Mouse (Mus musculus): ENCODE measurements at regions not wholly inside any gene's neighbourhood (a gene's known extent, or its start where the extent isn't known, plus 50 kb on each side); places are given as distances from the start of the nearest gene placed in this dataset.

DNA sequence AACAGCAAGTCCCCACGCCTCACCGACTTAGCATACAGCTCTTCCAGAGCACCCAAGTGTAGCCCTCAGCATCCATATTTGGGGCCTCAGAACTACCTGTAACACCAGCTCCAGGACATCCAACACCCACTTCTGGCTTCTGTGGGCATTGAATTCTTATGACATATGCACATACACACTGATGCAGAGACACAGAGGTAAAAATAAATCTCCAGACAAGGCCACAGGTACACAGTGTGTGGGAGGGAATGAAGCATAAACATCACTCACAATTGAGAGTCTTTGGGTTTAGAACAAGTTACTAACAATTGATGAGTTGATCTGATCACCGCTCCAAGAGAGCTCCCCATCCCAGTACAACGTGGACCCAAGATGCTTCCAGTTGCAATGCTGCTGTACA, 154.2 kb upstream of the Srrm4 start:
- Histone ChIP-seq H3K36me3 (ENCODE audit: control insufficient read depth, insufficient read depth, low read length) (no peaks in the 10 kb centered on the region), H3K4me3 (ENCODE audit: control insufficient read depth, low read depth, low read length) (no peak overlapping the region), H3K27me3 (ENCODE audit: control insufficient read depth, insufficient read depth, low read length) (no peaks in the 10 kb centered on the region), H3K27ac (ENCODE audit: control insufficient read depth, insufficient read depth, low read depth, low read length) (no peak overlapping the region), H3K4me1 (ENCODE audit: control insufficient read depth, insufficient read depth, low read length) (peaks cover 4% of the 10 kb centered on the region)
- no peak for TF ChIP-seq POLR2A (IDR thresholded peaks at IDR 0.05; ENCODE audit: control insufficient read depth, low read depth, low read length)
- TF ChIP-seq CTCF (IDR thresholded peaks at IDR 0.05; ENCODE audit: control insufficient read depth, insufficient read depth, insufficient replicate concordance, low read depth, low read length), result no peak

DNA sequence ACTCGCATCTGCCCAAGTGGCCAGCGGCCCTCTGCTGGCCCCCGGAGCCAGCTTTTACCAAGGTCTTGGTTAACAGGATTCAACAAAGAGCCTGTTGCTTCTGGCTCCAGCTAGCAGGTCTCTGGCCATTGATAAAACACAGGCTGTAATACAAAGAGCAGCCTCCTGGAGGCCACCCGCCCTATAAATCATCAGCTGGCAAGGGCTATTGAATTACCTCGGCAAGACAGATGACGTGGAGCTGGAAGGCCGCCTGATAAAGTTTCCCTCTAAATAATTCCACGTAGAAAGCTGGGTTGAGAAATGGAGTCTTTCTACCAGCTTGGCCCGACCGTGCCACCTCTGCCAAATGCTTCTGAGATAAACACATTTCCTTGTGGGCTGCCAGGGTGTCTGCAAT, 152.8 kb upstream of the Srrm4 start:
- no peak overlapping the region for H3K27ac ChIP-seq (ENCODE audit: control insufficient read depth, insufficient read depth, low read depth, low read length)
- TF ChIP-seq POLR2A (IDR thresholded peaks at IDR 0.05; ENCODE audit: control insufficient read depth, low read depth, low read length), result no peak
- TF ChIP-seq CTCF (IDR thresholded peaks at IDR 0.05; ENCODE audit: control insufficient read depth, insufficient read depth, insufficient replicate concordance, low read depth, low read length), result no peak
- peaks cover 4% of the 10 kb centered on the region for H3K4me1 ChIP-seq (ENCODE audit: control insufficient read depth, insufficient read depth, low read length)
- H3K36me3 ChIP-seq (ENCODE audit: control insufficient read depth, insufficient read depth, low read length), result no peaks in the 10 kb centered on the region
- H3K27me3 ChIP-seq (ENCODE audit: control insufficient read depth, insufficient read depth, low read length), result no peaks in the 10 kb centered on the region
- no peak overlapping the region for H3K4me3 ChIP-seq (ENCODE audit: control insufficient read depth, low read depth, low read length)

DNA sequence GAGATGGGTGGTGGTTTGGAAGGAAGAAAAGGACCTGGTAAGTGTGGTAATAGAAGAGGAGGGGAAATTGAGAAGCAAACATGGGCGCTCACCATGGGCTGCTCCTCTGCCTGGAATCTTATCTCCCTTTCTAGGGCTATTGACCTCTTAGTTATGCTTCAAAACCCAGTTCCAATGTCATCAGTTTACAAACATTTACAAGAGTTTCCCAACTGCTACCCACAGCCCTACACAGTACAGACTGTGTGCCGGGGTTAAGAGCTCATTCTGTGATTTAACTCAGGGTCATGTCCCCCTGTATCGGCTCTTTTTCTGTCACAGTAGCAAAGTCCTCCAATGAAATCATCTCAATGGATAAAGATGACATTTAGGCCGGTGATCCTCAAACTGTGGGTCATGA, 144.0 kb upstream of the Srrm4 start:
- no peaks in the 10 kb centered on the region for H3K4me1 ChIP-seq (ENCODE audit: control insufficient read depth, insufficient read depth, low read length)

DNA sequence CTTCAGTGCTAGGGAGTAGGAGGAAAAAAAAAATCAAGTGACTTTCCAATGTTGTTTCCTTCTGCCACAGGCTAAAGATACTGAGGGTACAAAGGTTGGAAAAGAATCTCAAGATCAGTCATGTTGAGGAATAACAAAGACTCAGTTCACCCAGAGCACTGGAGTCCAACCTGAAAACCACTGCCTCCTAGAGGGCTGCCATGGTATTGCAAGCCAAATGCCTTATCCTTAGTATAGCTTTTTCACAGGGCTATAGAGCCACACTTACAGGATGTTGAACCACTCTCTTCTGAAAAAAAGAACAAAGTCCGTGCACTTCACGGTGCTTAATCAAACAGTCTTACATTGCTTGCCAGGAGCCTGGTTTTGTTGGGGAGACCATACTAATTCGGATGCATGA, 139.9 kb upstream of the Srrm4 start:
- Histone ChIP-seq H3K4me1 (ENCODE audit: control insufficient read depth, insufficient read depth, low read length) (no peaks in the 10 kb centered on the region), H3K27me3 (ENCODE audit: control insufficient read depth, insufficient read depth, low read length) (no peaks in the 10 kb centered on the region), H3K27ac (ENCODE audit: control insufficient read depth, insufficient read depth, low read depth, low read length) (no peak overlapping the region), H3K4me3 (ENCODE audit: control insufficient read depth, low read depth, low read length) (no peak overlapping the region), H3K36me3 (ENCODE audit: control insufficient read depth, insufficient read depth, low read length) (no peaks in the 10 kb centered on the region)
- TF ChIP-seq CTCF (IDR thresholded peaks at IDR 0.05; ENCODE audit: control insufficient read depth, insufficient read depth, insufficient replicate concordance, low read depth, low read length) (no peak), POLR2A (IDR thresholded peaks at IDR 0.05; ENCODE audit: control insufficient read depth, low read depth, low read length) (no peak)

More for the DNA sequence above, 144.0 kb upstream of the Srrm4 start:
- no peaks in the 10 kb centered on the region for H3K27me3 ChIP-seq (ENCODE audit: control insufficient read depth, insufficient read depth, low read length)
- no peak overlapping the region for H3K4me3 ChIP-seq (ENCODE audit: control insufficient read depth, low read depth, low read length)
- no peak overlapping the region for H3K27ac ChIP-seq (ENCODE audit: control insufficient read depth, insufficient read depth, low read depth, low read length)
- TF ChIP-seq CTCF (IDR thresholded peaks at IDR 0.05; ENCODE audit: control insufficient read depth, insufficient read depth, insufficient replicate concordance, low read depth, low read length) (no peak), POLR2A (IDR thresholded peaks at IDR 0.05; ENCODE audit: control insufficient read depth, low read depth, low read length) (no peak)
- H3K36me3 ChIP-seq (ENCODE audit: control insufficient read depth, insufficient read depth, low read length), result no peaks in the 10 kb centered on the region

DNA sequence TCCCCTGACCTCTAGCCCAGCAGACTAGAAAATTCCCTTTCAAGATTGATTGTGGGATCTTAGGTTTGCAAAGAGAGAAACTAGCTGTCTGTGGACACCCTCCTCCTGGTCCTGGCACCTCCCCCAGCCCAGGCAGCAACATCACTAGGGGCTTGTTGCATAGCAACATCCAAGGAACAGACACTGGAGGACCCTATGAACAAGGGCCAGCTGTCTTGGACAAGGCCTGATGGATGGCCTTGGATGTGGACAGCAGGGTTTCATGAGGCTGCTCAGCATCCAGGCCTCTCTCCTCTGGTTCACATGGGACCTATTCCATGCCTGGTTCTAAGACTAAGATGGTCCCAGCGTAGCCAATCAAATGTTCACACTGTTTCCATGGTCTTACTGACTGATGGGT, 127.6 kb upstream of the Srrm4 start:
- Histone ChIP-seq H3K4me3 (ENCODE audit: control insufficient read depth, low read depth, low read length) (no peak overlapping the region), H3K4me1 (ENCODE audit: control insufficient read depth, insufficient read depth, low read length) (no peaks in the 10 kb centered on the region), H3K36me3 (ENCODE audit: control insufficient read depth, insufficient read depth, low read length) (no peaks in the 10 kb centered on the region), H3K27me3 (ENCODE audit: control insufficient read depth, insufficient read depth, low read length) (no peaks in the 10 kb centered on the region), H3K27ac (ENCODE audit: control insufficient read depth, insufficient read depth, low read depth, low read length) (no peak overlapping the region)
- TF ChIP-seq POLR2A (IDR thresholded peaks at IDR 0.05; ENCODE audit: control insufficient read depth, low read depth, low read length), result no peak
- no peak for TF ChIP-seq CTCF (IDR thresholded peaks at IDR 0.05; ENCODE audit: control insufficient read depth, insufficient read depth, insufficient replicate concordance, low read depth, low read length)

DNA sequence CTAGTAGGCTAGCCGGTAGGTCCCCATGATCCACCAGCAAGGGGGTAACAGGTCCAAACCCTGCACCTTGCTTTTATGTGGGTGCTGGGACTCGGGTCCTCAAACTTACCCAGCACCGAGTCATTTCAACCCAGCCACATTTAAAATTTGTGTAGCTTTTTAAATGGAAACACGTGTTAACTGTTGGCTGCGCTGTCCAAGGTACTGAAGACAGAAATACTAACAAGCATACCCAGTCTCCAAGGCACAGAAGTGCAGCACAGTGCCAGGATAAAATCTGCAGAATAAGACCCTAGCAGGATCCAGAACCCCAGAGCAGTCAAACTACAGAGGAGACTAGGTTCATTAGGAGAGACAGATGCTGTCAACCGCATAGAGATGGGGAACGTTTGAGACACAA, 122.6 kb upstream of the Srrm4 start:
- H3K27me3 ChIP-seq (ENCODE audit: control insufficient read depth, insufficient read depth, low read length), result no peaks in the 10 kb centered on the region

DNA sequence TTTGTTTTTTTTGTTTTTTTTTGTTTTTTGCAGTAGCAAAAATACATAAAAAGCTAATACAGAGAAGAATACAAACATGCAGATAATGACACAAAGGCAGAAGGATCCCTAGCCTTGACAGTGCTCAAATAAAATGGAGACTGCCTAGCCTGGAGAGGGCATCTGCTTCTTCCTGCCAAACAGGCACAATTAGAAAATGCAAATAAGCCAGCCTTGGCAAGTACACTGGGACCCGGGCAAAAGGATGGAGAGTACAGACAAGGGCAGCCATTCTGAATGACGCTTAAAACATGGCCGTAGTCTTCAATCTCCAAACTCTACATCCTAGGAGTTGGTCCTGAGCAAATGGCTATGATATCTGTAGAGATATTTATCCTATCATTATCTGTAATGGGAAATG, 120.4 kb upstream of the Srrm4 start:
- peaks cover 5% of the 10 kb centered on the region for H3K4me1 ChIP-seq (ENCODE audit: control insufficient read depth, insufficient read depth, low read length)
- no peaks in the 10 kb centered on the region for H3K27me3 ChIP-seq (ENCODE audit: control insufficient read depth, insufficient read depth, low read length)
- H3K36me3 ChIP-seq (ENCODE audit: control insufficient read depth, insufficient read depth, low read length), result no peaks in the 10 kb centered on the region
- no peak for TF ChIP-seq CTCF (IDR thresholded peaks at IDR 0.05; ENCODE audit: control insufficient read depth, insufficient read depth, insufficient replicate concordance, low read depth, low read length)
- TF ChIP-seq POLR2A (IDR thresholded peaks at IDR 0.05; ENCODE audit: control insufficient read depth, low read depth, low read length), result no peak
- no peak overlapping the region for H3K27ac ChIP-seq (ENCODE audit: control insufficient read depth, insufficient read depth, low read depth, low read length)
- no peak overlapping the region for H3K4me3 ChIP-seq (ENCODE audit: control insufficient read depth, low read depth, low read length)

More for the DNA sequence above, 122.6 kb upstream of the Srrm4 start:
- H3K4me3 ChIP-seq (ENCODE audit: control insufficient read depth, low read depth, low read length), result no peak overlapping the region
- no peaks in the 10 kb centered on the region for H3K36me3 ChIP-seq (ENCODE audit: control insufficient read depth, insufficient read depth, low read length)
- TF ChIP-seq POLR2A (IDR thresholded peaks at IDR 0.05; ENCODE audit: control insufficient read depth, low read depth, low read length) (no peak), CTCF (IDR thresholded peaks at IDR 0.05; ENCODE audit: control insufficient read depth, insufficient read depth, insufficient replicate concordance, low read depth, low read length) (no peak)
- no peak overlapping the region for H3K27ac ChIP-seq (ENCODE audit: control insufficient read depth, insufficient read depth, low read depth, low read length)
- H3K4me1 ChIP-seq (ENCODE audit: control insufficient read depth, insufficient read depth, low read length), result no peaks in the 10 kb centered on the region

DNA sequence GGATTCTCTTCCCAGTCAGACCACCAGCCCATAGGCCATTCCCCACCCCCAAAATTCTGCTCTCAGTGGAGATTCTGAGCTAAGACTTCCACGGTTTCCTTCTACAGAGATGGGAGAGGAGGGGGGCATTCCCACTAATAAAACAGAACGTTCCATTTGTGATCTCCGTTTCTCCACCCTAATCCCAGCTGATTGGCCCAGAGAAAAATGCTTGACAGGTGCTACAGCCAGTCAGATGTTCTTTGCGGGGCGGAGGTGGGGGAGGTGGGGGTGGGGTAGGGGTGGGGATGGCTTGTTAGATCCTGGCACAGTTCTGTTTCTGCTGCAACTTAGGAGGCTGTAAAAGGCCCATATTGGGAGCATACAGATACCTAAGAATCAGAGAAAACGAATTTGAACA, 116.9 kb upstream of the Srrm4 start:
- no peaks in the 10 kb centered on the region for H3K27me3 ChIP-seq (ENCODE audit: control insufficient read depth, insufficient read depth, low read length)

More for the DNA sequence above, 116.9 kb upstream of the Srrm4 start:
- Histone ChIP-seq H3K4me3 (ENCODE audit: control insufficient read depth, low read depth, low read length) (no peak overlapping the region), H3K4me1 (ENCODE audit: control insufficient read depth, insufficient read depth, low read length) (peaks cover 5% of the 10 kb centered on the region), H3K27ac (ENCODE audit: control insufficient read depth, insufficient read depth, low read depth, low read length) (no peak overlapping the region), H3K36me3 (ENCODE audit: control insufficient read depth, insufficient read depth, low read length) (no peaks in the 10 kb centered on the region)
- TF ChIP-seq CTCF (IDR thresholded peaks at IDR 0.05; ENCODE audit: control insufficient read depth, insufficient read depth, insufficient replicate concordance, low read depth, low read length) (no peak), POLR2A (IDR thresholded peaks at IDR 0.05; ENCODE audit: control insufficient read depth, low read depth, low read length) (no peak)

Data from testis, adult 2 months (tissue).